Mouse (Mus musculus): ENCODE data around the gene Wbp1l.

Gene Wbp1l

DNA sequence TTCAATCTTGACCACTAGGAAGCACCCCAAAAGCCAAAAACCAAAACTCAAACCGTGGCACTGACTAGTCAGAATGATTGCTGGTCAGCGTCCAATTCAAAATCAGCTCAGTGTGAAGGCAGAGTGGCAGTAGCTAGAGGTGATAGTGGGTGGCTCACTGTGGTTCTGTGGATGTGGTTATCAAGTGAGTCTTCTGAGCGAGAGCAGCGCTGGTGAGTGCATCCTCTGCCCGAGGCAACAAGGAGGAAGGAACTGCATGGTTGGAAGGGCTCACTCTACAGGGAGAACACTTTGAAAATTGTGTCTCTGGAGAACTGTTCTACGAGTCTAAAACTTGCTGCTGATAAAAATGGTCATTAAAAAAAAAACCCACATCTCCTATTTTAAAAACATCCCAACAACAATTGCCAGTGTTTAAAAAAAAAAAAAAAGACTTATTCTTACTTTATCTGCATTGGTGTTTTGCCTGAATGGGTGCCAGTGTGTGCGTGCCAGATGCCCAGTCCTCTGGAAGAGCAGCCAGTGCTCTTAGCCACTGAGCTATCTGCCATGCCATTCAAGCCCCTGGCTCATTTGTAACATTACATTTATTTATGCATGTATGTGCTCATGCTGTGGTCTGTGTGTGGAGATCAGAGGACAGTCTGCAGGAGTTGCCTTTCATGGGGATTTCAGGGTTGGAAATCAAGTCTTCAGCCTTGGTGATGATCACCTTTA, 107.1 kb downstream of the Wbp1l start:
- DNase-seq (ENCODE audit: low spot score in 2 of 2), result no peak

DNA sequence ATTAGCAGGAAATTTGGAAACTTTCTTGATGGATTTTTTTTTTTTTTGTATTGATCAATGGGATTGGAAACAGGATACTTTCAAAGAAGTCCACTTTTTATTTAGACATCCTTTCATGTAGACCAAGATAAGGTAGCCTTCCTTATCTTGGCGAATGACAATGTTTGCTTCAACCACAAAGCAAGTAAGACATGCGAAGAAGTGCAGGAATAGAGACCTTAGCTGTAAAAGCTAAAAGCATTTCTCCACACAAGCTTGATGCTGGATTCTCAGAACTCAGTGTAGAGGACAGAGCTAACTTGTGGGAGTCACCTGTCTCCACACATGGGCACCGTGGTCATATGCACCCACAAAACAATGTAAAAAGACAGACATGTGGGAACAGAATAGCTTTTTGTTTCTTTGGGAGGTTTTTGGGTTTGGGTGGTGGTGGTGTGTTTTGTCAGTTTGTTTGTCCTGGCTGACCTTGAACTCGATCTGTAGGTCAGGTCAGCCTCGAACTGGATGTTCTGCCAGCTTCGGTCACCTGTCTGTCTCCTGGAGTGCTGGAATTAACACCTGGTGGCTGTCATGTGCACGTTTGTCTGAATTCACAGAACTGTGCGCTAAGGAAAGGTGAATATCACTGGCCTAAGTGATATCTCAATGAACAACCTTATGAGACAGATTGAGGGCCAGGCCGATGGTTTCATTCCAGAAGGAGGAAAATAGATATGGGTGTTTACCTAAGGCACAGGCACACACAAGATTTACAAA, 107.8 kb downstream of the Wbp1l start:
- no peak for DNase-seq (ENCODE audit: low spot score in 2 of 2)
